Mouse (Mus musculus): ENCODE data around the gene Pmm1. TPM values are rescaled to one million over a fixed set of nuclear protein-coding genes. Genes with fewer than 3 reads are reported as not detected.
"Not testable (repeated sequence)": the region's sequence is repeated elsewhere in the genome, so short reads cannot be mapped to it uniquely, and the experiment has no call there.

Pmm1 gene
- polyA plus RNA-seq, 1 experiment from 2014 or later = 17.1 TPM

GRCm38 (mm10) chr15:81970498-81970897 is 9.8 kb upstream of the Pmm1 start:
- not testable (repeated sequence) for H3K27me3 ChIP-seq; H3K4me2 ChIP-seq; H3K36me3 ChIP-seq; H3K27ac ChIP-seq; ATAC-seq (ENCODE audit: insufficient number of reproducible peaks, insufficient read depth, low FRiP score, low TSS enrichment, low read depth); H3K9ac ChIP-seq (replicated peaks); H3K4me1 ChIP-seq (replicated peaks); H3K4me3 ChIP-seq (replicated peaks)
- 88% methylated on average over 4 of the region's 4 CpGs for WGBS
- H3K9me3 ChIP-seq = peaks cover 10% of the 10 kb centered on the region

- H3K27me3 ChIP-seq; H3K4me1 ChIP-seq (replicated peaks); H3K4me3 ChIP-seq (replicated peaks); H3K4me2 ChIP-seq; H3K36me3 ChIP-seq; H3K9ac ChIP-seq (replicated peaks); ATAC-seq (ENCODE audit: insufficient number of reproducible peaks, insufficient read depth, low FRiP score, low TSS enrichment, low read depth); H3K27ac ChIP-seq: not testable (repeated sequence)
- WGBS = 78% methylated on average over 6 of the region's 6 CpGs
- peaks cover 10% of the 10 kb centered on the region for H3K9me3 ChIP-seq
Observed at GRCm38 (mm10) chr15:81969635-81970034, 8.9 kb upstream of the Pmm1 start.

- Histone ChIP-seq H3K36me3 (no peaks in the 10 kb centered on the region), H3K4me2 (no peak overlapping the region), H3K27me3 (no peaks in the 10 kb centered on the region), H3K9me3 (peaks cover 10% of the 10 kb centered on the region), H3K4me1 (replicated peaks) (0 out of 2 replicates have a peak, but pooled peaks cover 4% of the 10 kb centered on the region), H3K27ac (no peak overlapping the region), H3K4me3 (replicated peaks) (no peak overlapping the region), H3K9ac (replicated peaks) (no peak overlapping the region)
- no peak for ATAC-seq (ENCODE audit: insufficient number of reproducible peaks, insufficient read depth, low FRiP score, low TSS enrichment, low read depth)
- 51% methylated on average over 7 of the region's 7 CpGs for WGBS
Observed at GRCm38 (mm10) chr15:81969173-81969572, 8.4 kb upstream of the Pmm1 start.

- Histone ChIP-seq H3K27ac (no peak overlapping the region), H3K4me3 (replicated peaks) (no peak overlapping the region), H3K9me3 (peaks cover 10% of the 10 kb centered on the region), H3K4me2 (no peak overlapping the region), H3K4me1 (replicated peaks) (0 out of 2 replicates have a peak, but pooled peaks cover 4% of the 10 kb centered on the region), H3K27me3 (no peaks in the 10 kb centered on the region), H3K9ac (replicated peaks) (no peak overlapping the region), H3K36me3 (no peaks in the 10 kb centered on the region)
- no peak for ATAC-seq (ENCODE audit: insufficient number of reproducible peaks, insufficient read depth, low FRiP score, low TSS enrichment, low read depth)
- WGBS = 69% methylated on average over 2 of the region's 2 CpGs
Observed at GRCm38 (mm10) chr15:81968447-81968846, 7.7 kb upstream of the Pmm1 start.

GRCm38 (mm10) chr15:81967821-81968220 is 7.1 kb upstream of the Pmm1 start:
- Histone ChIP-seq H3K27me3 (no peaks in the 10 kb centered on the region), H3K36me3 (no peaks in the 10 kb centered on the region), H3K4me3 (replicated peaks) (no peak overlapping the region), H3K9me3 (peaks cover 6% of the 10 kb centered on the region), H3K9ac (replicated peaks) (no peak overlapping the region), H3K4me1 (replicated peaks) (0 out of 2 replicates have a peak, but pooled peaks cover 4% of the 10 kb centered on the region), H3K4me2 (no peak overlapping the region), H3K27ac (no peak overlapping the region)
- no peak for ATAC-seq (ENCODE audit: insufficient number of reproducible peaks, insufficient read depth, low FRiP score, low TSS enrichment, low read depth)
- WGBS = 86% methylated on average over 5 of the region's 5 CpGs

GRCm38 (mm10) chr15:81966062-81966829 is 5.5 kb upstream of the Pmm1 start:
- Histone ChIP-seq H3K9ac (replicated peaks) (no peak overlapping the region), H3K9me3 (no peaks in the 10 kb centered on the region), H3K4me1 (replicated peaks) (0 out of 2 replicates have a peak, but pooled peaks cover 4% of the 10 kb centered on the region), H3K27ac (no peak overlapping the region), H3K36me3 (no peaks in the 10 kb centered on the region), H3K4me3 (replicated peaks) (no peak overlapping the region), H3K4me2 (no peak overlapping the region), H3K27me3 (no peaks in the 10 kb centered on the region)
- no peak for ATAC-seq (ENCODE audit: insufficient number of reproducible peaks, insufficient read depth, low FRiP score, low TSS enrichment, low read depth)
- WGBS = 86% methylated on average over 10 of the region's 14 CpGs

GRCm38 (mm10) chr15:81964980-81965545 is 4.3 kb upstream of the Pmm1 start:
- H3K4me2 ChIP-seq = no peak overlapping the region
- no peak overlapping the region for H3K9ac ChIP-seq (replicated peaks)
- H3K36me3 ChIP-seq = no peaks in the 10 kb centered on the region
- 64% methylated on average over 4 of the region's 4 CpGs for WGBS
- H3K27ac ChIP-seq = no peak overlapping the region
- no peaks in the 10 kb centered on the region for H3K9me3 ChIP-seq
- H3K4me1 ChIP-seq (replicated peaks) = 0 out of 2 replicates have a peak, but pooled peaks cover 8% of the 10 kb centered on the region
- H3K4me3 ChIP-seq (replicated peaks) = no peak overlapping the region
- no peaks in the 10 kb centered on the region for H3K27me3 ChIP-seq
- no peak for ATAC-seq (ENCODE audit: insufficient number of reproducible peaks, insufficient read depth, low FRiP score, low TSS enrichment, low read depth)

GRCm38 (mm10) chr15:81964262-81964661 is 3.5 kb upstream of the Pmm1 start:
- Histone ChIP-seq H3K9ac (replicated peaks) (no peak overlapping the region), H3K27me3 (no peaks in the 10 kb centered on the region), H3K9me3 (no peaks in the 10 kb centered on the region), H3K4me1 (replicated peaks) (peaks cover 10% of the 10 kb centered on the region; the same call in 1 of the 2 replicates), H3K4me3 (replicated peaks) (no peak overlapping the region), H3K27ac (no peak overlapping the region), H3K4me2 (no peak overlapping the region), H3K36me3 (no peaks in the 10 kb centered on the region)
- ATAC-seq (ENCODE audit: insufficient number of reproducible peaks, insufficient read depth, low FRiP score, low TSS enrichment, low read depth) = no peak
- 29% methylated on average over 1 of the region's 1 CpGs for WGBS

GRCm38 (mm10) chr15:81961078-81961451 is 335 bp upstream of the Pmm1 start:
- H3K9me3 ChIP-seq = no peaks in the 10 kb centered on the region
- peak overlapping the region; percentile 100 for H3K4me2 ChIP-seq
- no peaks in the 10 kb centered on the region for H3K27me3 ChIP-seq
- H3K27ac ChIP-seq = no peak overlapping the region
- no peak for ATAC-seq (ENCODE audit: insufficient number of reproducible peaks, insufficient read depth, low FRiP score, low TSS enrichment, low read depth)
- H3K4me3 ChIP-seq (replicated peaks) = peak overlapping the region; percentile 68
- WGBS = 5% methylated on average over 7 of the region's 8 CpGs
- peaks cover 10% of the 10 kb centered on the region; the same call in 1 of the 2 replicates for H3K4me1 ChIP-seq (replicated peaks)
- H3K36me3 ChIP-seq = no peaks in the 10 kb centered on the region
- H3K9ac ChIP-seq (replicated peaks) = no peak overlapping the region; the same call in 1 of the 2 replicates

- no peak overlapping the region for H3K4me3 ChIP-seq (replicated peaks)
- no peak overlapping the region for H3K27ac ChIP-seq
- H3K36me3 ChIP-seq = peaks cover 11% of the 10 kb centered on the region
- ATAC-seq (ENCODE audit: insufficient number of reproducible peaks, insufficient read depth, low FRiP score, low TSS enrichment, low read depth) = no peak
- H3K4me1 ChIP-seq (replicated peaks) = peaks cover 10% of the 10 kb centered on the region; the same call in 1 of the 2 replicates
- H3K27me3 ChIP-seq = no peaks in the 10 kb centered on the region
- WGBS = 85% methylated on average over 3 of the region's 3 CpGs
- no peak overlapping the region for H3K4me2 ChIP-seq
- no peak overlapping the region for H3K9ac ChIP-seq (replicated peaks)
- no peaks in the 10 kb centered on the region for H3K9me3 ChIP-seq
Observed at GRCm38 (mm10) chr15:81958906-81959305, 1.8 kb downstream of the Pmm1 start.

- Histone ChIP-seq H3K9ac (replicated peaks) (no peak overlapping the region), H3K36me3 (peaks cover 11% of the 10 kb centered on the region), H3K4me3 (replicated peaks) (no peak overlapping the region), H3K4me2 (no peak overlapping the region), H3K27me3 (no peaks in the 10 kb centered on the region), H3K4me1 (replicated peaks) (peaks cover 10% of the 10 kb centered on the region; the same call in 1 of the 2 replicates), H3K9me3 (no peaks in the 10 kb centered on the region), H3K27ac (no peak overlapping the region)
- no peak for ATAC-seq (ENCODE audit: insufficient number of reproducible peaks, insufficient read depth, low FRiP score, low TSS enrichment, low read depth)
- 84% methylated on average over 11 of the region's 11 CpGs for WGBS
Observed at GRCm38 (mm10) chr15:81957598-81957997, 3.1 kb downstream of the Pmm1 start.

All from limb, embryonic 12.5 days (tissue).